Mouse (Mus musculus): ENCODE results near the gene 3110082I17Rik. TPM values are rescaled to one million over a fixed set of nuclear protein-coding genes. Genes with fewer than 3 reads are reported as not detected.

3110082I17Rik gene
- polyA plus RNA-seq, 1 experiment, result 4.8 TPM

DNA sequence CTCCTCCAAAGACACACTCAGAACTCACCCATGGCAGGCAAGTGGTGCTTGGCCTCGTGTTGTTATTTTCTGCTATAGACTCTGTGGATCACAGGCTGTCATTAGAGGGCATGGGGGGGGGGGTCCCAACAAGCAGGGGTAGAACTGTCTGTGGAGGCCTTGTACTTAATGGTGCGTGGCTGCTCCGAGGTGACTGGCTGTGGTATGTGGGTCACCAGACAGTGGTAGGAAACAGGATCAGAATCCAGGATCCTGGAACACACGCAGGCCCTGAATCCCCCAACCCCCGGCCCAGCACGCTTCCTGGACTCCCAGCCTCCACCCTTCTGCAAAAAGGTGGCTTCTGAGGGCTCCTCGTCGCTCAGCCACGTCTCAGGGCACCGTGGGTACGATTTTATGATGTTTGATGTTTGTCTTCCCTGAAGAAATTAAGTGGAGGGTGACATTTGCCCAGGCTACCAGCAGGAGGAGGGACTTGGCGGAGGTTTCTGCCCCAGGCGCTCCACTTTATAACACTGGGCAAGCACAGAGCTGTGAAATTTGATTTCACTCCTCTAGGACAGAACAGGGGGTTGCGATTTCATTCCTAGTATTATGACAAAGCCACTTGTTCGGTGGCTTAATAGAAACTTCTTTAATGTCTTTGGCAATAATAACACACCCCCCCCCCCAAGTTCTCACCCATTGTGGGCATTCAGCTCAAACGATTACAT lies 126.9 kb downstream of the 3110082I17Rik start:
- DNase-seq, result peak; percentile 70
- H3K4me3 ChIP-seq (ENCODE audit: insufficient read depth, low read depth, low read length), result no peak overlapping the region
- 43% methylated on average over 16 of the region's 16 CpGs for WGBS

DNA sequence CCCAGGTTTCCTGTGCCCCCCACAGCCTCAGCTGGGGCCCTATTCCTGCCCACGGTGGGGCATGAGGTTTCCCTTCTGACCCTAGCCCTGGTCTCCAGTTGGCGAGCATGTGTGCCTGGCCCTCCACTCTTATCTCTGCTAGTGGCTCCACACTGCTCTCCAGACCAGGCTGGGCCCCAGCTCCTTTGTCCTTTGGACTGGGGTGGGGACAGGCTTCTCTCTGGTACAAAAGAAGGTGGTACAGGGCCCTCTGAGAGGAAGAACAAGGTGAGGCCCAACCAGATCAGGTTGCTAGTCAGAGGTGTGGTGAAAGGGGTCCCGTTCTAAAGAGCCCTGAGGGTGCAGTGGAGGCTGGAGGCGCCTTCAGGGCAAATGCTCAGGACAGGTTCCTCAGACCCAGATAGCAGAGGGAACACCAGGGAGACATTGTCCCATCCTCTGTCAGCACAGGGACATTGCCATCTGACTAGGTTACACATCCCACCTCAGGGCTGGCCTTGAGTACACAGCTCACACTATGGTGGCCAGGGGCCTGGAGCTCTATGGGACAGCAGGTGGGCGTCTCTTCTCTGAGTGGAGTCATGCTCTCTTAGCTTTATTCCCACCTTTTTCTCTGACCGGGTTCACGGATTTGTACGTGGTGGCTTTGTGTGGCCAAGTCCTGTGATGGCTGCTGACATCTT lies 127.6 kb downstream of the 3110082I17Rik start:
- Histone ChIP-seq H3K27me3 (replicated peaks; ENCODE audit: control insufficient read depth, insufficient read depth, low read length) (no peaks in the 10 kb centered on the region), H3K27ac (ENCODE audit: insufficient read depth, low read depth, low read length) (peak overlapping the region; percentile 65), H3K36me3 (ENCODE audit: control insufficient read depth, insufficient read depth, low read length) (no peaks in the 10 kb centered on the region), H3K4me1 (ENCODE audit: control insufficient read depth, insufficient read depth, low read length) (peaks cover 4% of the 10 kb centered on the region; the same call in 1 of the 2 replicates), H3K4me3 (ENCODE audit: insufficient read depth, low read depth, low read length) (no peak overlapping the region)
- TF ChIP-seq CTCF (conservative IDR thresholded peaks at IDR 0.05; ENCODE audit: insufficient read depth, insufficient read length, low read depth, low read length), result no peak
- TF ChIP-seq POLR2A (IDR thresholded peaks at IDR 0.05; ENCODE audit: low read depth, low read length), result no peak
- 69% methylated on average over 8 of the region's 8 CpGs for WGBS
- DNase-seq, result no peak

More for the DNA sequence above, 126.9 kb downstream of the 3110082I17Rik start:
- H3K27ac ChIP-seq (ENCODE audit: insufficient read depth, low read depth, low read length), result peak overlapping the region; percentile 65
- H3K36me3 ChIP-seq (ENCODE audit: control insufficient read depth, insufficient read depth, low read length), result no peaks in the 10 kb centered on the region
- peaks cover 7% of the 10 kb centered on the region for H3K4me1 ChIP-seq (ENCODE audit: control insufficient read depth, insufficient read depth, low read length)
- no peaks in the 10 kb centered on the region for H3K27me3 ChIP-seq (replicated peaks; ENCODE audit: control insufficient read depth, insufficient read depth, low read length)
- TF ChIP-seq POLR2A (IDR thresholded peaks at IDR 0.05; ENCODE audit: low read depth, low read length) (no peak), CTCF (conservative IDR thresholded peaks at IDR 0.05; ENCODE audit: insufficient read depth, insufficient read length, low read depth, low read length) (peak; percentile 23; the same call in 1 of the 2 replicates)

DNA sequence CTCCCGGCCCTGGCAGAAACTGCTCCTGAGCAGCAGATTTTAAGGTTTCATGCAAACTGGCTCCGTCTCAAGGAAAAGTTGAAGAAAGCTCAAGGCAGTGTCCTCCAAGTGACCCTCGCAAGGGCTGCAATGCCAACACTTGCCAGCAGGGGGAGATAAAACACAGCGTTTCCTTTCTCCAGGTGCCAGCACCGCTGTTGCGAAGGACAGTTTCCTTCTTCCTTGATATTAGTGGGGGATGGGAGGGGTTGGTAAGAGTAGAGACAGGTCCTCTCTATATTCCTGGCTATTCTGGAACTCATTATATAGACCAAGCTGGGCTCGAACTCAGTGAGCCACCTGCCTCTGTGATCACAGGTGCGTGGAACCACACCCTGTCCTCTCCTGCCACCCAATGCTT lies 128.6 kb downstream of the 3110082I17Rik start:
- no peaks in the 10 kb centered on the region for H3K27me3 ChIP-seq (replicated peaks; ENCODE audit: control insufficient read depth, insufficient read depth, low read length)
- H3K36me3 ChIP-seq (ENCODE audit: control insufficient read depth, insufficient read depth, low read length), result no peaks in the 10 kb centered on the region
- 16% methylated on average over 8 of the region's 8 CpGs for WGBS
- TF ChIP-seq CTCF (conservative IDR thresholded peaks at IDR 0.05; ENCODE audit: insufficient read depth, insufficient read length, low read depth, low read length), result peak; percentile 95
- TF ChIP-seq POLR2A (IDR thresholded peaks at IDR 0.05; ENCODE audit: low read depth, low read length), result no peak
- peaks cover 4% of the 10 kb centered on the region; the same call in 1 of the 2 replicates for H3K4me1 ChIP-seq (ENCODE audit: control insufficient read depth, insufficient read depth, low read length)
- H3K4me3 ChIP-seq (ENCODE audit: insufficient read depth, low read depth, low read length), result no peak overlapping the region
- H3K27ac ChIP-seq (ENCODE audit: insufficient read depth, low read depth, low read length), result no peak overlapping the region
- peak; percentile 91 for DNase-seq

DNA sequence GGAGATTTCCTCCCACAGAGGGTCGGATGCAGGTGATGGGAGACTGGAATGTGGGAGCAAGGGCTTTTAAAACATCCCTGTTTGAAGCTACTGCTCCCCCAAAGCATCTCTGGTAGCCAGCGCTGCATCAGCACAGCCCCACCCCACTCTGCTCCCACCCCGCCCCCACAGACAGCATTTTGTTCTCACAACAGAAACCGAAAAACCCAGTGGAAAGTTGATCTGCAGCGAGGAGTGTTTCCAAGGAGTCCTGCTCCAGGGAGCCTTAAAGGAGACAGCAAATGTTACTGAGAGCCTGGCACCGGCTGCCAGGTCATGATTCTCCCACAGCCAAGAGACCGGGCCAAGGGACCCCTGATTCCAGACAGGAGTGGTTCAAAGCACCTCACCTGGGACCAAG lies 129.6 kb downstream of the 3110082I17Rik start:
- no peak for DNase-seq
- H3K4me3 ChIP-seq (ENCODE audit: insufficient read depth, low read depth, low read length), result no peak overlapping the region
- H3K27me3 ChIP-seq (replicated peaks; ENCODE audit: control insufficient read depth, insufficient read depth, low read length), result no peaks in the 10 kb centered on the region
- no peaks in the 10 kb centered on the region for H3K36me3 ChIP-seq (ENCODE audit: control insufficient read depth, insufficient read depth, low read length)
- peaks cover 4% of the 10 kb centered on the region; the same call in 1 of the 2 replicates for H3K4me1 ChIP-seq (ENCODE audit: control insufficient read depth, insufficient read depth, low read length)
- TF ChIP-seq POLR2A (IDR thresholded peaks at IDR 0.05; ENCODE audit: low read depth, low read length) (no peak), CTCF (conservative IDR thresholded peaks at IDR 0.05; ENCODE audit: insufficient read depth, insufficient read length, low read depth, low read length) (no peak)
- no peak overlapping the region for H3K27ac ChIP-seq (ENCODE audit: insufficient read depth, low read depth, low read length)
- WGBS, result 67% methylated on average over 7 of the region's 7 CpGs

DNA sequence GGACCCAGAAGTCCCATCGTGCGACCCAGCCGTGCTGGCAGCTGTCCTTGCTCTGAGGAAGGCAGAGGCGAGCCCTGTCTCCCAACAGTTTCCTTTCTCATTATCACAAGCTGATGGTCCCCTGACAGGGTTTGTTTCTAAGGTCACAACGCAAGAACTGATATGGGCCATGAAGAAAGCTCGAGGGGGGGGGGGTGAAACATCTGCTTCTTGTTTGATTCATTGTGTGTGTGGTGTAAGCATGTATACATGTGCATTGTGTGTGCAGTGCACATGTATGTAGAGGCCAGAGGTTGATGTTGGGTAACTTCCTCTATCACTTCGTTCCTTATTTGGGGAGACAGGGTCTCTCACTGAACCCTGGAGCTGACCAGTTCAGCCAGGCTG lies 132.7 kb downstream of the 3110082I17Rik start:
- no peak for DNase-seq
- WGBS, result 66% methylated on average over 7 of the region's 7 CpGs
- Histone ChIP-seq H3K4me1 (ENCODE audit: control insufficient read depth, insufficient read depth, low read length) (peaks cover 7% of the 10 kb centered on the region; the same call in 1 of the 2 replicates), H3K36me3 (ENCODE audit: control insufficient read depth, insufficient read depth, low read length) (no peaks in the 10 kb centered on the region), H3K4me3 (ENCODE audit: insufficient read depth, low read depth, low read length) (no peak overlapping the region), H3K27me3 (replicated peaks; ENCODE audit: control insufficient read depth, insufficient read depth, low read length) (no peaks in the 10 kb centered on the region), H3K27ac (ENCODE audit: insufficient read depth, low read depth, low read length) (no peak overlapping the region)
- no peak for TF ChIP-seq CTCF (conservative IDR thresholded peaks at IDR 0.05; ENCODE audit: insufficient read depth, insufficient read length, low read depth, low read length)
- TF ChIP-seq POLR2A (IDR thresholded peaks at IDR 0.05; ENCODE audit: low read depth, low read length), result no peak

DNA sequence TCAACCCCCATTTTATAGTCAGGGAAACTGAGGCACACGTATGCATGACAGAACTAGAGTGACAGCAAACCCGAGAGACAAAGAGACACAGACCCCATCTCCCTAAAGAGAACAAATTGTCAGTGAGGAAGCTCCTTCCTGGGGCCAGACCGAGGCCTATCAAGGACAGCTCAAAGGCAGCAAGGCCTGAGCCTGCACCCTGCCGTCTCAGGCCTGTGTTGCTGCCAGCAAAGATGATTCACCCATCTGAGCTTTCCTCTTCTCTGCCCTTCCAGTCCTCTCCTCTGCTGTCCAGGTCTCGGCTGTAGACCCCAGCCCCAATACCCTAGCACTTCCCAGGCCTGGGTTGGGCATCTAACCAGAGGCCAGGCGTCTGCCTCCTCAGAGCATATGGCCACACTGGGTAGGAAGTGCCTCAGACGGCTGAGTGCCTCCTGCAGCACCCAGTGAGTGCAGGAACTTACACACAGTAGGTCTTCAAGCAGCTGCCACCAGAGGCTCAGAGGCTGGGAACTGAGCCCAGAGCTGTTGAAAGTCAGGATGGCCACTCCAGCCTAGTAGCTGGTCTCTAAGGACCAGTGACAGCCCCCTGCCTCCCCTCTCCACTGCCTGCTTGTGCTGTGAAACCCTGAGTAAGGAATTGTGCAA lies 133.2 kb downstream of the 3110082I17Rik start:
- Histone ChIP-seq H3K36me3 (ENCODE audit: control insufficient read depth, insufficient read depth, low read length) (no peaks in the 10 kb centered on the region), H3K4me1 (ENCODE audit: control insufficient read depth, insufficient read depth, low read length) (peaks cover 3% of the 10 kb centered on the region; the same call in 1 of the 2 replicates), H3K27me3 (replicated peaks; ENCODE audit: control insufficient read depth, insufficient read depth, low read length) (no peaks in the 10 kb centered on the region), H3K4me3 (ENCODE audit: insufficient read depth, low read depth, low read length) (no peak overlapping the region), H3K27ac (ENCODE audit: insufficient read depth, low read depth, low read length) (no peak overlapping the region)
- TF ChIP-seq POLR2A (IDR thresholded peaks at IDR 0.05; ENCODE audit: low read depth, low read length), result no peak
- TF ChIP-seq CTCF (conservative IDR thresholded peaks at IDR 0.05; ENCODE audit: insufficient read depth, insufficient read length, low read depth, low read length), result no peak
- no peak for DNase-seq
- WGBS, result 90% methylated on average over 7 of the region's 7 CpGs
